Mouse (Mus musculus) left cerebral cortex, adult 18-20 months (tissue): ENCODE data around the gene Emilin2. TPM values are rescaled to one million over a fixed set of nuclear protein-coding genes. Genes with fewer than 3 reads are reported as not detected.

Experiments
- DNase-seq, 2 experiments: peaks; one replicate each; pipeline ENCODE4 v3.0.0; 2021 to 2022; ENCODE audit warnings: low spot score in 2 of 2, mixed read lengths in 1 of 2
- total RNA-seq, 2 experiments: library from RNA; stranded (reverse); gene quantifications; 2 replicates each; pipeline ENCODE4 v1.2.3; 2021

Emilin2 gene
- total RNA-seq, 2 experiments from 2014 or later = 2.7 to 2.8 TPM

DNA sequence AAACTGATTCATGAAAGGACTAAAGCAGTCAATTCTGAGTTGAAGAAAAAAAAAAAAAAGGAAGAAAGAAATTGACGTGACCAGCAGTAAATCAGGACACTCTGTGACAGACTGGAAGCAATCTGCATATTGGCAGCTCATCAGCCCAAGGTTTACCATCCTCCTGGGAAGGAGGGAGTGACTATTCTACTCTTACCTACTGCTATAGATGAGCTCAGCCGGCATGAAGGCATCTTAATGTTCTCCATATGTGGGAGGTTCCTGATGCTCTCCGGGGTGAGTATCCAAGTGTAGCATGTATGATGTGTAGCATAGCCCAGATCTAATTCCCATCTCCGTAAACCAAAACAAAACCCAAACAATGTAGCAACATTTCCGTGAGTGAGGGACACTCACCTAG lies 10.4 kb downstream of the Emilin2 start:
- no peak for DNase-seq

DNA sequence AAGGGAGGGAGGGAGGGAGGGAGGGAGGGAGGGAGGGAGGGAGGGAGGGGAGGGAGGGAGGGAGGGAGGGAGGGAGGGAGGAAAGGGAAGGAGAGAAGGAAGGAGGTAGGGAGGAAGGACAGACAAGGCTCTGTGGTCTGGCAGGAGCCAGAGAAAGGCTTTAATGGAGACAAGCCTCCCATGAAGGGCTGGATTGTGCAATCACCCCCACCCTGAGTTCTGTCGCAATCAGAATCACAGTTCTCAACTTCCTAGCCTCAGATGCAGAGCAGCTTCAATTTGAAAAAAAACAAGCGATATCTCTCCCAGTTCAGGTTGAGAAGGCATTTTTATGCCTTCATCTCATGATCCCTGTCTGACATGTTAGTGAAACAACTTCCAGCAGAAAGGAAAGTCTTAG lies 11.4 kb downstream of the Emilin2 start:
- DNase-seq = no peak

DNA sequence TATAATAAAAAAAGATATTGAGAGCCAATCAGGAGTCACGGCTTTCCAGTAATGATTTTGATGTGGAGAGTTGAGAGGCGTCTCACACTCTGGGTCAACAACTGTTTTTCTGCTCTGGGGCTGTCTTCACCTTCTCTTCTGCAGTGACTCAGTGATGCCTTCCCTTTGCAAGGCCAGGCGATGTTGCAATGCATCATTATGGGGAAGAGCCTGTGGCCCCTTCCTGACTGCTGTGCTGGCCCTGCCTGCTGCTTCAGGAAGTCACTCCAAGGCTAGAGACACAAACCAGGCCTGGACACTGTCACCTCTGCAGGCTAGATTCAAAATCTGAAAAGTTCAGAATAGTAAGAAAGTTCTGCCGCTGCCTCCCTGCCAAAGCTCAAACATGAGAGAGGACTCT lies 11.9 kb downstream of the Emilin2 start:
- no peak for DNase-seq

DNA sequence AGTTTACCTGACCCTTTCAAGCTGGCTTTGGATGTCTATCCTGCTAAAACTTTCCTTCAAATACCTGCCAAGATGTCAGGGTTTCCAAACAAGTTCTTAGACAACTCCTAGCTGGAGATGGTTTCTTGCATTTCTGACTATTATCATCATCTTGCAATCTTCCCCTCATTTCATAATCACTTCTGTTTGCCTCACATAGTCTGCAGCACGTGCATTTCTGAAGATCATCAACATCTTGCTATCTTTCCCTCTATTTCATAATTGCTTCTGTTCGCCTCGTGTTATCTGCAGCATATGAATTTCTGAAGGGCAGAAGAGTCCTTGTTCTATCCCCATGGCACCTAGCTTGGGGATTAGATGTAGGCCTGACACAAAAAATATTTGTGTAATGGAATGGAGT lies 17.2 kb downstream of the Emilin2 start:
- no peak for DNase-seq

DNA sequence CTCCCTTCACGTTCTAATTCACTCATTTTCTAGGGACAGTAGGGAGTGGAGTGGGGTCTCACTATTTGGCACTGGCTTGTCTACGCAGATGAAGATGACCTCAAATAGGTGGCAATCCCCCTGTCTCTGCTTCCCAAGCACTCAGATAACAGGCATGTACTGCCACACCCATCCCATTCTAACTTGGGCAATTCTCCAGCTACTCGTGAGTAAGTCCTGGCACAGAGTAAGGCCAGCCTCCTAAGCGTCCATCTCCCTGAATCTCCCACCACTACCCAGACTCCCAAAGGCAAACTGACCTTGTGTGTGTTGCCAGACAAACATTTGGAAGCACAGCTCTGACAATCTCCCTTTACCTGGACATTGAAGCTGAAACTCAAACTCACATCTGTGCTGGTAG lies 18.9 kb downstream of the Emilin2 start:
- no peak for DNase-seq

DNA sequence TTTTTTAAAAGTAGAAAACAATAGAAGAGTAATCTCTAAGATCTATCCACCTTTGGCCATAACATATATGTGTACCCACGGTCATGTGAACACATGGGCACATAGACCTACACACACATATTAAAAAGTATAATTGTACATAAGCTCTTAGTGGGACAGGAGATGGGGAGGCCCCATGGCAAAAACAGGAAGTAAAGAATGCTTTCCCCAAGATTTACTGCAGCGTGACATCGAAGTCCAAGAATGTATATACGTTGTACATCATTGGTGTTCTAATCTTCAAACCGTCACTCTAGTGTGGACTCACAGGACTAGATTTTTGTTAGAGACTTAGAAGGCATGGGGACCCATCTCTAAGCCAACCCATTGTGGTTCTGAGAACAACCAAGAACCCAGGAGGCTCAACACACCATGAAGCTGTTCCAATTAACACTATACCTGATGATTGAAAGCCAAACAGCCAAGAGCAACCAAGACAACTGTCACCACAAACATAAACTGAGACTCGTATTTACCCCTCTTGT lies 19.8 kb downstream of the Emilin2 start:
- DNase-seq = no peak

DNA sequence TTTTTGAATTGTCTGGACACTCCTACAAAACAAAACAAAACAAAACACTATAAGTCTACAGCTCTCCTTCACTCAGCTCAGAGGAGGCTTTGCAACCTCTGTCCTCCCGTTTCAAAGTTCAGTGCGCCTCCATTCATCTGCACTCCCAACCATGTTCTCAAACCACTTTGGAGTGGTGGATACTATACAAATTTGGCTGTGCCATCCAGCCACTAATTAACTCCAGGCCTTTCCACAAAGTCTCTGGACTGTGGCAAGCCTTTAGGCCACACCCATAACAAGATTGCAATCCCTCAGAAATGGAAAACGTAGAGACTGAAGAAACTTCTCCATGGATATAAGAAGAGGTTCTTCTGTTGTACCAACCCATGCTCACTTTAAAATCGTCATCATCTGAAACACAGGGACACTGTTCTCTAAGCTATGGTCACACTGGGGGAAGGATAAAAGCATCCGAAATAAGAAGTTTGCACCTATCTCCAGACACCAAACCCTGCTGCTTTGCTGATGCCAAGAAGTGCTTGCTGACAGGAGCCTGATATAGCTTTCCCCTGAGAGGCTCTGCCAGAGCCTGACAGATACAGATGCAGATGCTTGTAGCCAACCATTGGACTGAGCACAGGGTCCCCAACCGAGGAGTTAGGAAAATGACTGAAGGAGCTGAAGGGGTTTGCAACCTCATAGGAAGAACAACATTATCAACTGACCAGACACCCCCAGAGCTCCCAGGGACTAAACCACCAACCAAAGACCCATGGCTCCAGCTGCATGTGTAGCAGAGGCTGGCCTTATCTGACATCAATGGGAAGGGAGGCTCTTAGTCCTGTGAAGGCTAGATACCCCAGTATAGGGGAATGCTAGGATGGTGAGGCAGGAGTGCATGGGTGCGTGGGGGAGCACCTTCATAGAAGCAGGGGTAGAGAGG lies 21.0 kb downstream of the Emilin2 start:
- no peak for DNase-seq

DNA sequence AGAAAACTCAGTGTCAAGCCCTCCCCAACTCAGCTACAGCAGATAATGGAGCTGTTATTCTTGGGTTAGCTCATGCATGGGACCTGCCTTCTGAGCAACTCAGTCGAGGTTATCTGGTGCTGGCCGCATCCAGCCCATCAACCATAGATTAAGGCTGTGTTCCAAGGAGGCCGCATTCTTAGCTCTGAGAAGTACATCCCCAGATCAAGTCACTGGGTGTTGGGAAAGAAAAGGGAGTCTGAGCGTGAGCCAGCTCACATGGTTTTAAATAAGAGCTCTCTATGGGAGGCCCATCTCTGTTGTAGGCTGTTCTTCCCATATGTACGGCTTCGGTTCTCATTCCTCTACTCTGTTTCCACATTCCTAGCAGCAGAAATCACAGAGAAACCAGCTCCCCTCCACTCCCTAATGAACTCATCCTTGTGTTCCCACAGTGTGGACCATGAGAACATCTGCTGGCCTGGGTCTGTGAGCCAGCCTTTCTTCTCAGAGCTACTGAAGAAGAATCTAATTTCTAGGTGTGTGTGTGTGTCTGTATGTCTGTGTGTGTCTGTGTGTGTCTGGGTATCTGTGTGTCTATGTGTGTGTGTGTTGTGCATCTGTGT lies 22.1 kb downstream of the Emilin2 start:
- DNase-seq = no peak

DNA sequence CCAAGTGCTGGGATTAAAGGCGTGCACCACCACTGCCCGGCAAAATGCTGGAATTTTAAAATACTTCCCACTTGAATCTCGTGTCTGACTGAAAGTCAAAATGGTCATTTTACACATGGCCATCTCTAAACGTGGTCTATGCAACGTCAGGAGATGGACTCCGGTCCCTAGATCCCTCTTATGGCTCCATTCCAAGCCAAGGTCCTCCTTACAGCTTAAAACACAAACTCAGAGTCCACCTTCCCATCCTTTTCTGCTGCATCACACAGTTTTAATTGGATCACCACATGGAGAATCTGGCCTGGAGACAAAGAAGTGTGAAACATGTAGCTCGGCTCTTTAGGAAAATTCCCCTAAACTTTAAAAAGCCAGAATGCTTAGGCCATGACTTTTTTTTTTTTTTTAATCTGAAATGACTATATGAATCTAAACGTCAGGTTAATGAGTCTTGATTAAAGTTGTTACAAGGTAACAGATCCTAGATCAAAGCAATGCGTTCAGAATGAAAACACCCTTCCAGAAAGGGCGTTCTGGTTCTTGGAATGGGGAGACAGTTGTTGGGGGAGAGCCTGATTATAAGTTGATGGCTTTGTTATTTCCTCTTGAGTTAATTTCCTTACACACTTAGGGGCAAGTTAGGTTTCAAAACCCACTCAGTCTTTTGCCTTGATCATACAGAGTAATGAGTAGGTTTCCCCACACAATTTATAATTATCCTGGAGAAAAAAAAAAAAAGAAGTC lies 22.8 kb downstream of the Emilin2 start:
- DNase-seq = no peak

DNA sequence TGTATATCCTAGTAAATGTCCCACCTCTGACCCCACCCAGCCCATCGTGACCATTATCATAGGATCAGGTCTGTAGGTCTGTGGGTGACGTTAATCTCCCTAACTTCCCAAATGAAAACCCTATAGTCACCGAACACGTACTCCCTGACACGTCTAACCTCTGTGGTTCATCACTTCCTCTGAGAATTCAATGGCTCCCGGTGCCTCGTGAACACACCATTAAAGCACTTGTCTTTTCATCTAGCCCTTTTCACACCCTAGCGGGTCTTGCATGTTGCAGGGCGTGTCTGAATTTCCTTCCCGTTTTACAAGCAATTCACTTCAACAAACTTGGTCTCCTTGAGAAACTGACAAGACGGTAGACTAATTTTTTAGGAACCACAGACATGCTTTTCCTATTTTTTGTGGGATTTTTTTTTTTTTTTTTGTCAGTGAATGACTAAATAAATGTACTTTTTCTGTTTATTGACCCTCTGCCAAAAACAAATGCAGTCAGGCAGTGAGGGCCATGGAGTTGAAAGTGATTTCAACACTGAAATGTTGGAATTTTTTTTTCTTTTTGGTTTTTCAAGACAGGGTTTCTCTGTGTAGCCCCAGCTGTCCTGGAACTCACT lies 23.5 kb downstream of the Emilin2 start:
- no peak for DNase-seq

DNA sequence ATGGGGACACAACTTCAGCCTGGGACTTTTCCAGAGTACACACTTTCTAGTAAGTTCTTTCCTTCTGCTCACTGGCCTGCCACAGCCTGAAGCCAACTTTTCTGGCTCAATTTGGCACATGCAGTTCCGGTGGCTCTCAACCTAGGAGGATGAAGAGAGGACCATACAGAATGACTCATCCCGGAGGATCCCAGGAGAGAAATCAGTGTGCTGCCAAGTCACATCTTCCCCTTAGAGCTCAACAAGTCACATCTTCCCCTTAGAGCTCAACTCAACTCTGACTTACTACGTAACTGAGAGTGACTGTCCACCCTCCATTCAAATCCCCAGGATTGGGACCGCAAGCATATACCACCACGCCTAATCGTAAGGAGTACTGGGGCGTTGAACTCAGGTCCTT lies 24.2 kb downstream of the Emilin2 start:
- DNase-seq = no peak

DNA sequence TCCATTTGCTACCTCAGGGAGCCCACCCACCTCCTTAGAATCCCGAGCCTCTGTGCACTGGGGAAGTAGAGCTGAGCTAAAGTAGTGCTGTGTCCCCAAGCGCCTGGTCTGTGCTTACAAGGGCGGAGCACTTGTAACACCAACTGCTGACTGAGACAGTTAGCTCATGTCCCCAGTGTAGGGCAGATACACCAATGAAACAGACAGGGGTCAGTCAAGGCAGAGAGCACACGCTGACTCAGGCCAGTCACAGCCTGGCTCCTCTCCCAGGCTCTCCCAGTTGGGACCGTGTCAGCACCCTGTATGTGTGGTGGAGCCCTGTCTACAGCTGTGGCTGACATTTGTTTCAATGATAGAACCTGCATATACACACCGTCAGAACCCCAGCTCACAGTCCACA lies 25.8 kb downstream of the Emilin2 start:
- DNase-seq = no peak

DNA sequence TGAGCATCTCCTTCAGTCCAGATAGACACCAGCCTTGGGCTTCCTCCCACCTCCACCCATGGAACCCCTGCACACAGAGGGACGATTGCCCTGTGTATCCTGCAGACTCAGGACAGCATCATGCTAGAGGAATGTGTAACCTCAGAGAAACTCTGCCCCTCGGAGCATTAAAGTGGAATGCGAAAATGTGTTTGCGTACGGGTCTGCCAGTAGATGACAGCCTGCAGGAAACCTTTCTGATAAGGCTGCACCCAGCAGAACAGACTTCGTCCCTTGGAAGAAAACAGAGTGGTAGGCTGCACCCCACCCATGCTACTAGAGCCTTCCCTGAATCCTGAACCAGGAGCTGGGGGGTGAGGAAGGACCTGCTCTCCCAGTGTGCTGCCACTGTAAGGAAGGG lies 26.9 kb downstream of the Emilin2 start:
- DNase-seq = no peak

DNA sequence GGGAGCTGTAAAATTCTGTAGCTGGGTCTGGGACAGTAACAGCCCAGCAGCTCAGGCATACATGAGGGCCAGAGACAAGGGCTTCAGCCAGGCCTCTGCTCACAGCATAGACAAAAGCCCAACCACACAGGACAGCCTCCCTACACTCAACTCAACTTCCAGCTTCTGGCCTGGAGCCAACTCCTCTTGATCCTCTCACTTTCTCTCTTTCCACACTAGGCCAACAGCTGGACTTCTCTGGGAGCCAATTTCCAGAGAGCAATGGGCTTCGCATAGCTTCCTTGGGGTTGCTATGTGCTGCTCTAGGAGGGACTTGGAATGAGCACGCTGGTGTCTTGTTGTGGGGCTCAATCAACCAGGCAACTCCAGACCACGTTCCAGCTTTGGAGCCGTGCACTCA lies 28.5 kb downstream of the Emilin2 start:
- DNase-seq = no peak

DNA sequence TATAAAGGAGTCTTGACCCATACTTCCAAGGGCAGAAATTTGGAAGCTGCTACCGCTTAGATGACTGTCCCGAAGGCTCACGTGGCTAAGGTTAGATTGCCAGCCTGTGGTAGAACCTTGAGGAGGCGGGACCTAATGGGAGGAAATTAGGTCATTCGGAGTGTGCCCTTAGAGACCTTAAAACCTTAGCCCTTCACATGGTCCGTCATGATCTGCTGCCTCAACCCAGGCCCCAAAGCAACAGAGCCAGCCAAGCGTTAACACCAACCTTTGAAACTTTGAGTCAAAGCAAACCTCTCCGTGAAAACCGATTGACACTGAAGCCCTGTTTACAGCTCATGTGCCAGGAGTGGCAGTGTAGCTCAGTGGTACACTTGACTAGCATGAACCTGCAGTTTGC lies 29.1 kb downstream of the Emilin2 start:
- DNase-seq = no peak

DNA sequence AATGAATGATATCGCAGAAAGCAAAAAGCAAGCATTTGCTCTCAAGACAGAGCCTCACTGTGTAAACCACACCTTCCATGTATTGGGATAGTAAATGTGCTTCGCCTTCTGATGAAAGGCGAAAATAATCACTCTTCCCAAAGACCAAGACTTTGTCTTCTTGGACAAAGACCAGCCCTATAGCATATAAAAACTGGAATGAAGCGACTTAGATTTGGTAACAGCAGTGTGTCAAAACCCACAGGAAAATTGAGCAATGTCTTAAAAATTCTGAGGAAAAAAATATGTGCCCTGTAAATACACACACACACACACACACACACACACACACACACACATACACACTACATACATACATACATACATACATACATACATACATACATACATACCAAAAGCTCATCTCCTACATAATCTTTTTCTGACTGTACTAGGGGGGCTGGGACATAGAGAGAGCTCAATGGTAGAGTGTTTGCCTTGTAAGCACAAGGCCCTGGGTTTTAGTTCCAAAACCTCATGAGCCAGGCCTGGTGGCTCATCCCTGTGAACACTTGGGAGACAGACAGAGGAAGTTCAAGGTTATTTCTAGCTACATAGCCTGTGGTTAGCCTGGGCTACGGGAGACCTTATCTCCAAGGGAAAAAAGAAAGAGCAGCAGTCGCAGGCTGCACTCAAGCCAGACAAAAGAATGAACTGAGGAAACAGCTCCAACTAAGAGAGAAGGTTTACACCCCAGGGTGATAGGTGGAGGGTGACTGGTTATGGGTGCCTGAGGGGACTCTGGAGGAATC lies 33.9 kb downstream of the Emilin2 start:
- DNase-seq = no peak

DNA sequence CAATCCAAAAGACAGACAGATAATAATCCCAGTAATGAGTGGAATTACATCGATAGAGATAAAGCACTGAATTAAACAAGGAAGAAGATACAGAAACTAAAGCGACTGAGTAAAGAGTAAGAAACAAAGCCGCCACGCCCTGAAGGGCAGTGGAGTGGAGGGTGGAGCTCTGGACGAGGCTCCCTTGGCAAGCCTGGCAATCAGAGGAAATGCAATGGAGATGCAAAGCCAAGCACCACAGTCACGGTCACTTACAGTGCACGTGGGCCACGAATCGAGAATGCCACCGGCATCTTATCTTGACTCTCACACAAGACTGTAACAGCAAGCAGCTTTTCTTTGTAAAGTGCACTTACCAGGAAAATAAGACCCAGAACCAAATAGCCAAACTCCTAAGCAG lies 35.0 kb downstream of the Emilin2 start:
- no peak for DNase-seq

DNA sequence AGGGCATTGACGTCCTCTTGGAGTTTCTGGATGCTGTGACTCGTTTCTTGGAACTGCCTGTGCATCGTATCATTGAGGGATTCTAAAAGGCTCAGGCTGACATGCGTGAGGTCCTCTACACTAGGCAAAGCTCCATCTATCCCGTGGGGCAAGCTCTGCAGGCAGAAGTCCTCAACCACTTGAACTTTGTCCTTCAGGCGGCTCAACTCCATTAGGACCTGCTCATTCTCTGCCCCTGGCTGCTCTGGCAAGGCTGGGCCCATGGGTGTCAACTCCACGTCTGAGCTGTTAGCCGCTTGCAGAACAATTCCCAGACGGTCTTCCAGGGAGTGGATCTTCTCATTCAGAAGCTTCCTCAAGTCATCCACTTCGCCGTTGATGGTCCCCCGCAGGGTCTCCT lies 37.9 kb downstream of the Emilin2 start:
- DNase-seq = no peak

DNA sequence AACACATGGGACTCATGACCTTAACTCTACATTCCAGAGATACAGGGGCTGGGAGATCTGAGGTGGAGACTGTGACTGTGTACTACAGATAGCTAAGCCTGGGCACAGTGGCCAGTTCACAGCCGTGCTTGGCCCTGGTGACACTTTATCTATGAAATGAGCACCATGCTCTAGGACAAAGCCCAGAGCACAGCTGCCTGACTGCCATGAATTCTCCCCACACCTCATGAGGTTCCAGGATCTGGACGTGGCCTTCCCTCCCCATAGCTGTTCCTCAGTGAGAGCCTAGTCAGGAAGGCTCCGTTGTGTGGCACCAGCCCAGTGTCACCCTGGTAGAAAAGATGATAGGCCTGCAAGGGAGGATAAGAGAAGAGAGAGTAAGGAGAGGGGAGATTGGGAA lies 43.2 kb downstream of the Emilin2 start:
- DNase-seq = no peak

DNA sequence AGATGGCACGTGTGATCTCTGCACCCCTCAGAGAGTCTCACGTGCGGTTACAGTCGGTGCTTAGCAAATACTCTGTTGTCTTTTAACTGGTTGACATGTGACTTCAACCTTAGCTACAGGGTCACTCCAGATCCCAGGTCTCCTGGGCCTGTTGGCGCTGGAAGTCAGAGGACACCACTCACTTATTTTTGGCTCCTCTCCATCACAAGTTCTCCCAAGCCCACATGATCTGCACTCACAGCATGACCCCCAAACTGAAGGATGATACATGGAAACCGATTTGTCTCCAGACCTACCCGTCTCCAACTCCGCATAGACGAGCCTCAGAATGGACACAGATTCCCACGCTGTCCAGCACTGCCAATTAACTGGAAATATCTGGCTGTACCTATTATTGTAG lies 43.6 kb downstream of the Emilin2 start:
- DNase-seq = no peak

DNA sequence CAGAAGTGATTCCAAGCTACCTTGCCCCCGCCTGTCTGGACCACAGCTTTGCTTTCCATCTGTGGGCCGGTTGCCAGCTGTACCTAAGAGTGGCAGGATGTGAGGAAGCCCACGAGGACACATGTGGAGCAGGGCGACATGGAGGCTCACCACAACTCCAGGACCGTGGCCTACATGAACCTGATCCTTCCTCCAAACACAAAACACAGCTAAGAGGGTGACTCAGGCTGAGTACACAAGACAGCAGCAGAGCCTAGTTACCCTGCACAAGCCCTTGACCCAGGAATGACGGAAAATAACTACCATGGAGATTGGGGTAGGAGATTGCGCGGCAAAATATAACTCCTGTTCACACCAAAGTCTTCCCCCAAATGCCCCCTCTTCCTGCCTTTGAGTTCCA lies 44.4 kb downstream of the Emilin2 start:
- DNase-seq = no peak
